Mouse (Mus musculus) thymus, postnatal 10 days (tissue): ENCODE data around the gene Ranbp2.

Experiments
- DNase-seq, 2 experiments: peaks; one replicate each; pipeline ENCODE4 v3.0.0; 2021; ENCODE audit warnings: low spot score in 2 of 2

The Ranbp2 gene

GRCm38 (mm10) chr10:58446384-58447279 is at the start of gene Ranbp2:
Gene Ranbp2 (plus strand): TSS chr10:58446920.
- peak; percentile 96 to 97 for DNase-seq

- DNase-seq, result no peak
These were observed 47.8 kb upstream of the Ranbp2 start for GRCm38 (mm10) chr10:58398941-58399340.

GRCm38 (mm10) chr10:58401838-58402237 is 44.9 kb upstream of the Ranbp2 start:
- DNase-seq, result no peak

- no peak for DNase-seq
These were observed 42.1 kb upstream of the Ranbp2 start for GRCm38 (mm10) chr10:58404639-58405038.

- DNase-seq, result no peak
These were observed 41.3 kb upstream of the Ranbp2 start for GRCm38 (mm10) chr10:58405285-58405948.

GRCm38 (mm10) chr10:58405949-58406305 is 40.8 kb upstream of the Ranbp2 start:
- DNase-seq, result no peak

GRCm38 (mm10) chr10:58412331-58412730 is 34.4 kb upstream of the Ranbp2 start:
- no peak for DNase-seq

- no peak for DNase-seq
These were observed 33.9 kb upstream of the Ranbp2 start for GRCm38 (mm10) chr10:58412852-58413251.

GRCm38 (mm10) chr10:58416702-58417101 is 30.0 kb upstream of the Ranbp2 start:
- no peak for DNase-seq

GRCm38 (mm10) chr10:58418290-58418971 is 28.3 kb upstream of the Ranbp2 start:
- no peak for DNase-seq

- DNase-seq, result no peak
These were observed 18.8 kb upstream of the Ranbp2 start for GRCm38 (mm10) chr10:58427930-58428329.

GRCm38 (mm10) chr10:58445850-58446249 is 870 bp upstream of the Ranbp2 start:
- DNase-seq, result peak; percentile 17 to 18

GRCm38 (mm10) chr10:58447280-58447781 is 611 bp downstream of the Ranbp2 start:
- DNase-seq, result peak in 1 of 2 experiments; percentile 50

- DNase-seq, result no peak
These were observed 4.9 kb downstream of the Ranbp2 start for GRCm38 (mm10) chr10:58451575-58451974.

- no peak for DNase-seq
These were observed 5.5 kb downstream of the Ranbp2 start for GRCm38 (mm10) chr10:58452185-58452584.

GRCm38 (mm10) chr10:58459896-58460295 is 13.2 kb downstream of the Ranbp2 start:
- no peak for DNase-seq

- no peak for DNase-seq
These were observed 30.5 kb downstream of the Ranbp2 start for GRCm38 (mm10) chr10:58477086-58477755.

GRCm38 (mm10) chr10:58478071-58478578 is 31.4 kb downstream of the Ranbp2 start:
- DNase-seq, result no peak

GRCm38 (mm10) chr10:58479954-58480490 is 33.3 kb downstream of the Ranbp2 start:
- DNase-seq, result no peak

- DNase-seq, result no peak
These were observed 44.3 kb downstream of the Ranbp2 start for GRCm38 (mm10) chr10:58491031-58491430.

- no peak for DNase-seq
These were observed 48.9 kb downstream of the Ranbp2 start for GRCm38 (mm10) chr10:58495637-58496036.
